Mouse (Mus musculus) hindbrain, postnatal 0 days (tissue): ENCODE results near the gene Il2rb. TPM values are rescaled to one million over a fixed set of nuclear protein-coding genes. Genes with fewer than 3 reads are reported as not detected.

Source experiments
- ATAC-seq: fragments of 200-750 bp; cut with Nextera tagmentation; 2 replicates; pipeline ENCODE4 v1.8.0; 2017; ENCODE audit warnings: mild to moderate bottlenecking, moderate TSS enrichment, moderate library complexity
- DNase-seq: peaks from one replicate; pipeline ENCODE4 v3.0.0-alpha.2; 2015; ENCODE audit warnings: low spot score
- H3K27ac ChIP-seq: fragments of 300-500 bp; sonication (generic); 2 replicates; pipeline ENCODE4 v1.5.1; 2014; ENCODE audit warnings: mild to moderate bottlenecking
- H3K27me3 ChIP-seq: fragments of 300-500 bp; sonication (generic); 2 replicates; pipeline ENCODE4 v1.6.1; 2014; ENCODE audit warnings: low read length, mixed read lengths; ENCODE audit not compliant: insufficient read depth
- H3K36me3 ChIP-seq: fragments of 300-500 bp; sonication (generic); 2 replicates; pipeline ENCODE4 v1.6.1; 2014; ENCODE audit warnings: low read length, mixed read lengths; ENCODE audit not compliant: insufficient read depth
- H3K4me1 ChIP-seq: fragments of 300-500 bp; sonication (generic); 2 replicates; pipeline ENCODE4 v1.6.1; 2014; ENCODE audit warnings: antibody characterized with exemption, low read length, mixed read lengths; ENCODE audit not compliant: insufficient read depth
- H3K4me2 ChIP-seq: fragments of 300-500 bp; sonication (generic); 2 replicates; pipeline ENCODE4 v1.6.1; 2014; ENCODE audit warnings: low read depth, mild to moderate bottlenecking, low read length, moderate library complexity, mixed read lengths
- H3K4me3 ChIP-seq: fragments of 300-500 bp; sonication (generic); 2 replicates; pipeline ENCODE4 v1.5.1; 2014; ENCODE audit warnings: low read length
- H3K9ac ChIP-seq: fragments of 300-500 bp; sonication (generic); replicated peaks from 2 replicates; pipeline ENCODE4 v1.6.1; 2014; ENCODE audit warnings: mild to moderate bottlenecking, low read length, moderate library complexity, mixed read lengths
- H3K9me3 ChIP-seq: fragments of 300-500 bp; sonication (generic); 2 replicates; pipeline ENCODE4 v1.6.1; 2016; ENCODE audit warnings: low read length, mixed read lengths
- CTCF ChIP-seq: IDR thresholded peaks from 2 replicates; pipeline ENCODE4 v1.5.1; 2016; ENCODE audit warnings: antibody characterized with exemption, control low read depth, low read depth
- WGBS: fragments of 180-500 bp; shearing (Covaris S2); extraction: QIAGEN DNeasy Blood & Tissue Kit; methylation state at CpG from one replicate; pipeline ENCODE4 v1.1.7; 2014; 5-methylcytosine and 5-hydroxymethylcytosine counted together
- polyA plus RNA-seq: library from polyadenylated mRNA; unstranded; fragments of >200 nt; fragmentation: Nextera tagmentation; extraction: Ambion mirVana; gene quantifications from 2 replicates; pipeline ENCODE4 v1.2.1, GENCODE M21; 2015
- total RNA-seq: library from RNA; depleted of rRNA; stranded (reverse); fragments of >200 nt; gene quantifications from 2 replicates; pipeline ENCODE4 v1.2.3, GENCODE M21; 2014

The Il2rb gene
- total and polyA plus RNA-seq, 2 experiments from 2014 or later, result 0.10 to 0.58 TPM

GRCm38 (mm10) chr15:78530671-78531450, 35.8 kb upstream of the Il2rb start, which contains the start of gene C1qtnf6:
Gene C1qtnf6, minus strand, starts transcription at chr15:78531416.
- TF ChIP-seq CTCF, result no peak
- H3K9me3 ChIP-seq, result no peaks in the 10 kb centered on the region
- no peaks in the 10 kb centered on the region for H3K36me3 ChIP-seq
- no peaks in the 10 kb centered on the region for H3K27me3 ChIP-seq
- H3K4me2 ChIP-seq, result peak within 1 kb of the TSS; percentile 54
- H3K4me3 ChIP-seq, result peak within 1 kb of the TSS; percentile 18
- ATAC-seq (no peak), DNase-seq (peak; percentile 21)
- H3K27ac ChIP-seq, result peak within 1 kb of the TSS; percentile 72
- 62% methylated on average over 17 of the region's 17 CpGs for WGBS
- peaks cover 20% of the 10 kb centered on the region for H3K4me1 ChIP-seq
- H3K9ac ChIP-seq, result peak within 1 kb of the TSS; percentile 28; the same call in 1 of the 2 replicates

- no peak for TF ChIP-seq CTCF
- no peak for DNase-seq
- no peak for ATAC-seq
- Histone ChIP-seq H3K27ac (peak overlapping the region; percentile 61; the same call in 1 of the 2 replicates), H3K4me3 (no peak overlapping the region), H3K4me2 (no peak overlapping the region), H3K36me3 (no peaks in the 10 kb centered on the region), H3K27me3 (no peaks in the 10 kb centered on the region), H3K9me3 (no peaks in the 10 kb centered on the region), H3K4me1 (peaks cover 20% of the 10 kb centered on the region), H3K9ac (no peak overlapping the region)
- 73% methylated on average over 3 of the region's 3 CpGs for WGBS
Observed at GRCm38 (mm10) chr15:78530141-78530540, 35.1 kb upstream of the Il2rb start.

- Histone ChIP-seq H3K4me3 (peak overlapping the region; percentile 16), H3K4me2 (peak overlapping the region; percentile 47), H3K9ac (peak overlapping the region; percentile 37), H3K9me3 (no peaks in the 10 kb centered on the region), H3K27me3 (no peaks in the 10 kb centered on the region), H3K36me3 (no peaks in the 10 kb centered on the region), H3K4me1 (peaks cover 20% of the 10 kb centered on the region), H3K27ac (peak overlapping the region; percentile 61)
- 6% methylated on average over 15 of the region's 15 CpGs for WGBS
- TF ChIP-seq CTCF, result no peak
- DNase-seq (peak; percentile 70), ATAC-seq (peak; percentile 46)
Observed at GRCm38 (mm10) chr15:78529428-78529990, 34.4 kb upstream of the Il2rb start.

DNA sequence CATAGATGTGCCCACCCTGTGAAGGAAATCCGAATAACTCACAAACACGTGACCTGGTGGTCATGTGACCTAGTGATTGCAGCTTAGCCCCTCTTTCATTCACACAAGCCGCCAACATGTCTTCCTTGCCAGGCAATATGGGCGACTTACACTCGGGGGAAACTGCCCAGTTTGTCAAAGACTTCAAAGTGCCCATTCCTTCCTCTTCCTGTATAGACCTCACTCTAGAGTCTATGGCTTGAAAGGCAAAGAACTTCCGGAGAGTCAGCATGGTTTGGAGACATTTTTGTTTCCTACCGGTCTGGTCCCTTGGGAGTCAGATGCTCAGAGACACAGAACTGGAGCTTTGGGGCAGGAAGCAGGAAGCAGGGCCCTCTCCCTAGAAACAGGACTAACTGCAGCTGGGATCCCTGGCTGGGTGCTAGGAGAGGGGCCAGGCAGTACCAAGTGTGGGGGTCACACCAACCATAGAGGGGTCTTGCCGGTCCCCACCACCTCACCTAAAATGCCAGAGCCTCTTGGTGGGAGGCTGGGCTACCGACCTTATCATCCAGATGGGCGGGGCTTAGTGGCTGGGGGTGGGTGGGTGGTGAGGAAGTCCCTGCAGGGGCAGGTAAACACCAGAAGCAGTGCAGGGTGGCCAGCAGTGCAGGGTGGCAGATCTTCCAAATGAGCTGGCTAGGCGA, 33.8 kb upstream of the Il2rb start:
- WGBS, result 52% methylated on average over 11 of the region's 11 CpGs
- no peak for TF ChIP-seq CTCF
- peak overlapping the region; percentile 61 for H3K27ac ChIP-seq
- H3K36me3 ChIP-seq, result no peaks in the 10 kb centered on the region
- H3K4me2 ChIP-seq, result peak overlapping the region; percentile 47
- no peaks in the 10 kb centered on the region for H3K9me3 ChIP-seq
- peak overlapping the region; percentile 16 for H3K4me3 ChIP-seq
- no peaks in the 10 kb centered on the region for H3K27me3 ChIP-seq
- H3K4me1 ChIP-seq, result peaks cover 20% of the 10 kb centered on the region
- DNase-seq (peak; percentile 19), ATAC-seq (no peak)
- H3K9ac ChIP-seq, result peak overlapping the region; percentile 37

GRCm38 (mm10) chr15:78527973-78528372, 32.9 kb upstream of the Il2rb start:
- no peak overlapping the region for H3K4me2 ChIP-seq
- peak; percentile 52 for DNase-seq
- H3K9ac ChIP-seq, result no peak overlapping the region
- no peaks in the 10 kb centered on the region for H3K36me3 ChIP-seq
- H3K9me3 ChIP-seq, result no peaks in the 10 kb centered on the region
- no peaks in the 10 kb centered on the region for H3K27me3 ChIP-seq
- H3K4me1 ChIP-seq, result peaks cover 20% of the 10 kb centered on the region
- ATAC-seq, result no peak
- H3K4me3 ChIP-seq, result no peak overlapping the region
- 76% methylated on average over 7 of the region's 7 CpGs for WGBS
- no peak for TF ChIP-seq CTCF
- H3K27ac ChIP-seq, result no peak overlapping the region

GRCm38 (mm10) chr15:78524163-78524562, 29.1 kb upstream of the Il2rb start:
- peaks cover 3% of the 10 kb centered on the region; the same call in 1 of the 2 replicates for H3K4me1 ChIP-seq
- no peaks in the 10 kb centered on the region for H3K36me3 ChIP-seq
- 85% methylated on average over 5 of the region's 5 CpGs for WGBS
- H3K27ac ChIP-seq, result no peak overlapping the region
- no peak overlapping the region for H3K9ac ChIP-seq
- no peak for DNase-seq
- H3K4me3 ChIP-seq, result no peak overlapping the region
- H3K9me3 ChIP-seq, result no peaks in the 10 kb centered on the region
- H3K4me2 ChIP-seq, result no peak overlapping the region
- TF ChIP-seq CTCF, result no peak
- ATAC-seq, result no peak
- no peaks in the 10 kb centered on the region for H3K27me3 ChIP-seq
